Comparison of ENCODE assay signal across 26 mouse cellular contexts in the genomic region with DNA sequence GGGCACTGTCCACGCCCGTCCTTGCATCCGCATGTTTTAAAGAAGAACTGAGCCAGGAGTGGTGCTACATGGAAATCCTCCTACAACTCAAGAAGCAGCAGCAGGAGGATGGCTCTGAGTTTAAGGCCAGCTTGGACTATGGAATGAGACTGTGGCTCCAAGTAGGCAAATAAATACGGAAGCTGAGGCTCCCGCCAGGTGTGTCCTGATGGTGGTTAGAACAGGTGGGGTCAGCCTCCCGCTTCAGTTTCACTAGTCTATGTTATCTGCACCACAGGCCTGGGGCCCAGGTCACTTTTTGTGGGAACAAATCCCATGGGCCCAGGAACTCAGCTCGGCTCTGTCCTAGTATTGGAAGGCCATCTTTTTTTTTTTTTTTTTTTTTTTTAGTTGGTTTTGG. TPM values are rescaled to one million over a fixed set of nuclear protein-coding genes. Genes with fewer than 3 reads are reported as not detected.
DNase-seq lines count a peak whose midpoint lies in the region; ATAC-seq and TF ChIP-seq lines count a peak whose summit lies in the region.
"Had no signal": no experiment of that assay in that cellular context is flagged by ENCODE, and none has a peak within 500 bp of the region (broad histone marks: within the 10 kb centered on the region; RNA-seq: fewer than 3 reads in every experiment).

No protein-coding gene starts in this region.

- WGBS in forebrain, embryonic 10.5 days, result 91% methylated on average over 7 of the region's 7 CpGs
- WGBS in forebrain, embryonic 11.5 days, result 94% methylated on average over 7 of the region's 7 CpGs
- 91% methylated on average over 7 of the region's 7 CpGs for WGBS in hindbrain, embryonic 10.5 days
- WGBS in hindbrain, embryonic 16.5 days, result 87% methylated on average over 7 of the region's 7 CpGs
- 90% methylated on average over 7 of the region's 7 CpGs for whole genome bisulfite sequencing in midbrain, embryonic 10.5 days
- 87% methylated on average over 7 of the region's 7 CpGs for WGBS in midbrain, embryonic 15.5 days
- WGBS in intestine, postnatal 0 days, result 58% methylated on average over 7 of the region's 7 CpGs

- no peaks in the 10 kb centered on the region for H3K36me3 ChIP-seq in forebrain, embryonic 10.5 days (replicated peaks)
- no peaks in the 10 kb centered on the region for H3K36me3 ChIP-seq in forebrain, embryonic 11.5 days (ENCODE audit: control insufficient read depth, insufficient read depth, low read length)
- no peaks in the 10 kb centered on the region for H3K36me3 ChIP-seq in hindbrain, embryonic 10.5 days
- H3K36me3 ChIP-seq in hindbrain, embryonic 16.5 days (ENCODE audit: control insufficient read depth, insufficient read depth, low read length), result no peaks in the 10 kb centered on the region
- H3K36me3 ChIP-seq in midbrain, embryonic 10.5 days, result no peaks in the 10 kb centered on the region
- H3K36me3 ChIP-seq in midbrain, embryonic 15.5 days (replicated peaks), result no peaks in the 10 kb centered on the region
- no peaks in the 10 kb centered on the region for H3K36me3 ChIP-seq in intestine, postnatal 0 days (ENCODE audit: control insufficient read depth, insufficient read depth)
- H3K36me3 ChIP-seq: embryonic facial prominence, embryonic 10.5 days; embryonic facial prominence, embryonic 12.5 days; forebrain, embryonic 15.5 days; G1E had no signal

- no peak for ATAC-seq in forebrain, embryonic 11.5 days (replicated peaks; ENCODE audit: low FRiP score)
- no peak for ATAC-seq in hindbrain, embryonic 16.5 days
- no peak for ATAC-seq in midbrain, embryonic 15.5 days (replicated peaks)
- peak; percentile 55; the same call in 1 of the 2 replicates for ATAC-seq in intestine, postnatal 0 days
- ATAC-seq: activated CD4-positive, CD25-positive, alpha-beta regulatory T cell, adult 4 months; CD4-positive, CD25-positive, alpha-beta regulatory T cell, adult 4 months; forebrain, embryonic 13.5 days; forebrain, embryonic 15.5 days; Patski had no signal

- TF ChIP-seq CTCF in intestine, postnatal 0 days (IDR thresholded peaks at IDR 0.05; ENCODE audit: low read depth), result no peak

- H3K4me2 ChIP-seq in forebrain, embryonic 11.5 days (ENCODE audit: low read depth, low read length, severe bottlenecking), result no peak overlapping the region
- no peak overlapping the region for H3K4me2 ChIP-seq in hindbrain, embryonic 16.5 days (ENCODE audit: low read length)
- no peak overlapping the region for H3K4me2 ChIP-seq in midbrain, embryonic 15.5 days
- no peak overlapping the region for H3K4me2 ChIP-seq in intestine, postnatal 0 days (replicated peaks; ENCODE audit: low read depth)
- H3K4me2 ChIP-seq: embryonic facial prominence, embryonic 12.5 days; forebrain, embryonic 13.5 days; forebrain, embryonic 15.5 days had no signal

- no peak for DNase-seq in forebrain, embryonic 10.5 days (ENCODE audit: extremely low spot score, low spot score)
- no peak for DNase-seq in forebrain, embryonic 11.5 days (ENCODE audit: low spot score)
- no peak for DNase-seq in hindbrain, embryonic 10.5 days (ENCODE audit: low spot score)
- DNase-seq in midbrain, embryonic 10.5 days (ENCODE audit: low spot score), result no peak
- DNase-seq in ovary, adult 18-20 months (ENCODE audit: low spot score), result no peak
- DNase-seq: adrenal gland, adult 8-10 months; adrenal gland, postnatal 14 days; adrenal gland, postnatal 36 days; B cell, adult 2 months; cerebellum, adult 11-12 months; cerebellum, adult 2 months; cerebellum, adult 9-10 months; cerebellum, postnatal 10 days; cerebellum, postnatal 25 days had no signal

- H3K9ac ChIP-seq in forebrain, embryonic 11.5 days (ENCODE audit: low read length), result no peak overlapping the region
- H3K9ac ChIP-seq in hindbrain, embryonic 16.5 days (ENCODE audit: low read depth, low read length), result no peak overlapping the region
- no peak overlapping the region for H3K9ac ChIP-seq in midbrain, embryonic 15.5 days
- no peak overlapping the region for H3K9ac ChIP-seq in intestine, postnatal 0 days (ENCODE audit: low read depth, low read length)
- H3K9ac ChIP-seq: embryonic facial prominence, embryonic 12.5 days; forebrain, embryonic 13.5 days; forebrain, embryonic 15.5 days had no signal

- no peaks in the 10 kb centered on the region for H3K9me3 ChIP-seq in forebrain, embryonic 10.5 days
- no peaks in the 10 kb centered on the region for H3K9me3 ChIP-seq in forebrain, embryonic 11.5 days (ENCODE audit: control insufficient read depth, low read length)
- H3K9me3 ChIP-seq in hindbrain, embryonic 10.5 days, result no peaks in the 10 kb centered on the region
- H3K9me3 ChIP-seq in hindbrain, embryonic 16.5 days (ENCODE audit: control insufficient read depth, low read length), result no peaks in the 10 kb centered on the region
- 0 out of 2 replicates have a peak, but pooled peaks cover 2% of the 10 kb centered on the region for H3K9me3 ChIP-seq in midbrain, embryonic 10.5 days (replicated peaks)
- H3K9me3 ChIP-seq in midbrain, embryonic 15.5 days, result no peaks in the 10 kb centered on the region
- H3K9me3 ChIP-seq in intestine, postnatal 0 days (ENCODE audit: control insufficient read depth), result no peaks in the 10 kb centered on the region
- H3K9me3 ChIP-seq: embryonic facial prominence, embryonic 10.5 days; embryonic facial prominence, embryonic 12.5 days; forebrain, embryonic 13.5 days; forebrain, embryonic 15.5 days; G1E had no signal

- no peaks in the 10 kb centered on the region for H3K27me3 ChIP-seq in forebrain, embryonic 10.5 days (ENCODE audit: poor library complexity, severe bottlenecking)
- H3K27me3 ChIP-seq in forebrain, embryonic 11.5 days (ENCODE audit: control insufficient read depth, insufficient read depth, low read length), result no peaks in the 10 kb centered on the region
- no peaks in the 10 kb centered on the region for H3K27me3 ChIP-seq in hindbrain, embryonic 10.5 days (ENCODE audit: insufficient read depth, poor library complexity, severe bottlenecking)
- no peaks in the 10 kb centered on the region for H3K27me3 ChIP-seq in hindbrain, embryonic 16.5 days (replicated peaks; ENCODE audit: control insufficient read depth, insufficient read depth, low read length)
- no peaks in the 10 kb centered on the region for H3K27me3 ChIP-seq in midbrain, embryonic 10.5 days (ENCODE audit: low read depth, poor library complexity, severe bottlenecking)
- H3K27me3 ChIP-seq in midbrain, embryonic 15.5 days (replicated peaks), result no peaks in the 10 kb centered on the region
- no peaks in the 10 kb centered on the region for H3K27me3 ChIP-seq in intestine, postnatal 0 days (replicated peaks; ENCODE audit: control insufficient read depth, insufficient read depth, low read length)
- H3K27me3 ChIP-seq: embryonic facial prominence, embryonic 12.5 days; forebrain, embryonic 13.5 days; forebrain, embryonic 15.5 days; Patski had no signal

- peak overlapping the region; percentile 1; the same call in 1 of the 2 replicates for H3K27ac ChIP-seq in forebrain, embryonic 10.5 days
- H3K27ac ChIP-seq in forebrain, embryonic 11.5 days (ENCODE audit: low read depth, low read length), result no peak overlapping the region
- H3K27ac ChIP-seq in hindbrain, embryonic 10.5 days, result peak overlapping the region; percentile 62; the same call in 1 of the 2 replicates
- no peak overlapping the region for H3K27ac ChIP-seq in hindbrain, embryonic 16.5 days (ENCODE audit: low read depth, low read length)
- 0 out of 2 replicates have a peak overlapping the region, but pooled peaks have one; percentile 35 for H3K27ac ChIP-seq in midbrain, embryonic 10.5 days (replicated peaks)
- H3K27ac ChIP-seq in midbrain, embryonic 15.5 days, result no peak overlapping the region
- H3K27ac ChIP-seq in intestine, postnatal 0 days (ENCODE audit: low read depth, low read length), result no peak overlapping the region
- H3K27ac ChIP-seq: embryonic facial prominence, embryonic 12.5 days; forebrain, embryonic 13.5 days; forebrain, embryonic 15.5 days had no signal

- no peak overlapping the region for H3K4me3 ChIP-seq in forebrain, embryonic 10.5 days
- no peak overlapping the region for H3K4me3 ChIP-seq in forebrain, embryonic 11.5 days (ENCODE audit: low read depth, low read length)
- no peak overlapping the region for H3K4me3 ChIP-seq in hindbrain, embryonic 10.5 days
- no peak overlapping the region for H3K4me3 ChIP-seq in hindbrain, embryonic 16.5 days (ENCODE audit: low read length)
- H3K4me3 ChIP-seq in midbrain, embryonic 10.5 days, result no peak overlapping the region
- no peak overlapping the region for H3K4me3 ChIP-seq in midbrain, embryonic 15.5 days
- no peak overlapping the region for H3K4me3 ChIP-seq in intestine, postnatal 0 days (ENCODE audit: low read depth, low read length)
- H3K4me3 ChIP-seq: embryonic facial prominence, embryonic 10.5 days; embryonic facial prominence, embryonic 12.5 days; forebrain, embryonic 13.5 days; forebrain, embryonic 15.5 days had no signal

- peaks cover 26% of the 10 kb centered on the region for H3K4me1 ChIP-seq in forebrain, embryonic 10.5 days
- H3K4me1 ChIP-seq in forebrain, embryonic 11.5 days (replicated peaks; ENCODE audit: control insufficient read depth, insufficient read depth, low read length), result peaks cover 9% of the 10 kb centered on the region; the same call in 1 of the 2 replicates
- peaks cover 32% of the 10 kb centered on the region for H3K4me1 ChIP-seq in hindbrain, embryonic 10.5 days (replicated peaks)
- peaks cover 6% of the 10 kb centered on the region for H3K4me1 ChIP-seq in hindbrain, embryonic 16.5 days (ENCODE audit: control insufficient read depth, insufficient read depth, low read depth, low read length)
- H3K4me1 ChIP-seq in midbrain, embryonic 10.5 days, result peaks cover 17% of the 10 kb centered on the region
- H3K4me1 ChIP-seq in midbrain, embryonic 15.5 days, result peaks cover 4% of the 10 kb centered on the region; the same call in 1 of the 2 replicates
- no peaks in the 10 kb centered on the region for H3K4me1 ChIP-seq in intestine, postnatal 0 days (replicated peaks; ENCODE audit: control insufficient read depth, insufficient read depth, low read length)
- H3K4me1 ChIP-seq: embryonic facial prominence, embryonic 12.5 days had no signal

RNA-seq across cellular contexts. Expression of gene Grifin, which starts 11.2 kb away (rescaled TPM):
- polyA plus RNA-seq in forebrain, embryonic 10.5 days (2016; fragmentation: Nextera tagmentation; extraction: Ambion mirVana), result not detected in 2 replicates
- not detected in 2 replicates for polyA plus RNA-seq in forebrain, embryonic 11.5 days (2014; fragmentation: Nextera tagmentation; extraction: Ambion mirVana)
- not detected in 2 replicates for polyA plus RNA-seq in hindbrain, embryonic 10.5 days (2016; fragmentation: Nextera tagmentation; extraction: Ambion mirVana)
- 0.36 TPM in 1 of 2 replicates, not detected in the other for polyA plus RNA-seq in hindbrain, embryonic 16.5 days (2015; fragmentation: Nextera tagmentation; extraction: Ambion mirVana)
- 0.62 and 0.63 TPM in 2 replicates for polyA plus RNA-seq in midbrain, embryonic 10.5 days (2016; fragmentation: Nextera tagmentation; extraction: Ambion mirVana)
- polyA plus RNA-seq in midbrain, embryonic 15.5 days (2015; fragmentation: Nextera tagmentation; extraction: Ambion mirVana), result 0.41 TPM in 1 of 2 replicates, not detected in the other
- 1.1 and 1.5 TPM in 2 replicates for polyA plus RNA-seq in intestine, postnatal 0 days (2015; fragmentation: Nextera tagmentation; extraction: Ambion mirVana)
- polyA plus RNA-seq: embryonic facial prominence, embryonic 10.5 days; embryonic facial prominence, embryonic 14.5 days; forebrain, embryonic 15.5 days; G1E had no signal

RNA-seq across cellular contexts. Expression of gene Chst12, which starts 48.4 kb away (rescaled TPM):
- polyA plus RNA-seq in forebrain, embryonic 10.5 days (2016; fragmentation: Nextera tagmentation; extraction: Ambion mirVana), result 14.0 and 15.1 TPM in 2 replicates
- polyA plus RNA-seq in forebrain, embryonic 11.5 days (2014; fragmentation: Nextera tagmentation; extraction: Ambion mirVana), result 11.8 and 12.2 TPM in 2 replicates
- polyA plus RNA-seq in hindbrain, embryonic 10.5 days (2016; fragmentation: Nextera tagmentation; extraction: Ambion mirVana), result 15.7 and 18.8 TPM in 2 replicates
- 27.6 and 30.3 TPM in 2 replicates for polyA plus RNA-seq in hindbrain, embryonic 16.5 days (2015; fragmentation: Nextera tagmentation; extraction: Ambion mirVana)
- polyA plus RNA-seq in midbrain, embryonic 10.5 days (2016; fragmentation: Nextera tagmentation; extraction: Ambion mirVana), result 14.7 and 16.1 TPM in 2 replicates
- 24.7 and 25.1 TPM in 2 replicates for polyA plus RNA-seq in midbrain, embryonic 15.5 days (2015; fragmentation: Nextera tagmentation; extraction: Ambion mirVana)
- 17.0 and 18.8 TPM in 2 replicates for polyA plus RNA-seq in intestine, postnatal 0 days (2015; fragmentation: Nextera tagmentation; extraction: Ambion mirVana)

RNA-seq across cellular contexts. Expression of gene Lfng, which starts 53.4 kb away (rescaled TPM):
- polyA plus RNA-seq in forebrain, embryonic 10.5 days (2016; fragmentation: Nextera tagmentation; extraction: Ambion mirVana), result 33.1 and 33.3 TPM in 2 replicates
- polyA plus RNA-seq in forebrain, embryonic 11.5 days (2014; fragmentation: Nextera tagmentation; extraction: Ambion mirVana), result 41.8 and 45.4 TPM in 2 replicates
- 40.9 and 51.2 TPM in 2 replicates for polyA plus RNA-seq in hindbrain, embryonic 10.5 days (2016; fragmentation: Nextera tagmentation; extraction: Ambion mirVana)
- polyA plus RNA-seq in hindbrain, embryonic 16.5 days (2015; fragmentation: Nextera tagmentation; extraction: Ambion mirVana), result 27.1 and 30.2 TPM in 2 replicates
- polyA plus RNA-seq in midbrain, embryonic 10.5 days (2016; fragmentation: Nextera tagmentation; extraction: Ambion mirVana), result 43.7 and 50.8 TPM in 2 replicates
- 20.4 and 21.8 TPM in 2 replicates for polyA plus RNA-seq in midbrain, embryonic 15.5 days (2015; fragmentation: Nextera tagmentation; extraction: Ambion mirVana)
- polyA plus RNA-seq in intestine, postnatal 0 days (2015; fragmentation: Nextera tagmentation; extraction: Ambion mirVana), result 7.1 and 7.3 TPM in 2 replicates

Comparison
In these comparisons a context has a peak if more than half of its experiments do, and no peak if none do; other contexts are left out.
1. H3K27ac ChIP-seq: peak in forebrain, embryonic 10.5 days (single experiment), hindbrain, embryonic 10.5 days (single experiment) and midbrain, embryonic 10.5 days (single experiment); none in forebrain, embryonic 11.5 days (single experiment), hindbrain, embryonic 16.5 days (single experiment), midbrain, embryonic 15.5 days (single experiment) and intestine, postnatal 0 days (single experiment).